Mouse (Mus musculus) midbrain, embryonic 11.5 days (tissue): ENCODE measurements at regions not wholly inside any gene's neighbourhood (a gene's known extent, or its start where the extent isn't known, plus 50 kb on each side); places are given as distances from the start of the nearest gene placed in this dataset.

ENCODE experiments used
- ATAC-seq: fragments of 200-750 bp; cut with Nextera tagmentation; 2 replicates; pipeline ENCODE4 v1.8.0; 2017; ENCODE audit warnings: moderate TSS enrichment, moderate library complexity; ENCODE audit not compliant: low FRiP score
- DNase-seq: peaks from one replicate; pipeline ENCODE4 v3.0.0; 2015; ENCODE audit warnings: low spot score; ENCODE audit errors: missing footprints
- H3K27ac ChIP-seq: fragments of 300-500 bp; sonication (generic); 2 replicates; pipeline ENCODE4 v1.5.1; 2014; ENCODE audit warnings: low read depth, low read length
- H3K27me3 ChIP-seq: fragments of 300-500 bp; sonication (generic); 2 replicates; pipeline ENCODE4 v1.6.1; 2014; ENCODE audit warnings: mild to moderate bottlenecking, low read length, moderate library complexity, mixed read lengths; ENCODE audit not compliant: control insufficient read depth, insufficient read depth
- H3K36me3 ChIP-seq: fragments of 300-500 bp; sonication (generic); 2 replicates; pipeline ENCODE4 v1.6.1; 2014; ENCODE audit warnings: mild to moderate bottlenecking, low read length, moderate library complexity, mixed read lengths; ENCODE audit not compliant: control insufficient read depth, insufficient read depth
- H3K4me1 ChIP-seq: fragments of 300-500 bp; sonication (generic); 2 replicates; pipeline ENCODE4 v1.6.1; 2014; ENCODE audit warnings: low read length; ENCODE audit not compliant: control insufficient read depth, insufficient read depth
- H3K4me2 ChIP-seq: fragments of 300-500 bp; sonication (generic); 2 replicates; pipeline ENCODE4 v1.6.1; 2014; ENCODE audit warnings: mild to moderate bottlenecking, moderate library complexity
- H3K4me3 ChIP-seq: fragments of 300-500 bp; sonication (generic); 2 replicates; pipeline ENCODE4 v1.5.1; 2014; ENCODE audit warnings: low read depth, low read length
- H3K9ac ChIP-seq: fragments of 300-500 bp; sonication (generic); 2 replicates; pipeline ENCODE4 v1.6.1; 2014; ENCODE audit warnings: low read length
- H3K9me3 ChIP-seq: fragments of 300-500 bp; sonication (generic); 2 replicates; pipeline ENCODE4 v1.6.1; 2016; ENCODE audit warnings: low read length; ENCODE audit not compliant: control insufficient read depth
- WGBS: fragments of 180-500 bp; shearing (Covaris S2); extraction: QIAGEN DNeasy Blood & Tissue Kit; methylation state at CpG from one replicate; pipeline ENCODE4 v1.1.7; 2014; 5-methylcytosine and 5-hydroxymethylcytosine counted together

DNA sequence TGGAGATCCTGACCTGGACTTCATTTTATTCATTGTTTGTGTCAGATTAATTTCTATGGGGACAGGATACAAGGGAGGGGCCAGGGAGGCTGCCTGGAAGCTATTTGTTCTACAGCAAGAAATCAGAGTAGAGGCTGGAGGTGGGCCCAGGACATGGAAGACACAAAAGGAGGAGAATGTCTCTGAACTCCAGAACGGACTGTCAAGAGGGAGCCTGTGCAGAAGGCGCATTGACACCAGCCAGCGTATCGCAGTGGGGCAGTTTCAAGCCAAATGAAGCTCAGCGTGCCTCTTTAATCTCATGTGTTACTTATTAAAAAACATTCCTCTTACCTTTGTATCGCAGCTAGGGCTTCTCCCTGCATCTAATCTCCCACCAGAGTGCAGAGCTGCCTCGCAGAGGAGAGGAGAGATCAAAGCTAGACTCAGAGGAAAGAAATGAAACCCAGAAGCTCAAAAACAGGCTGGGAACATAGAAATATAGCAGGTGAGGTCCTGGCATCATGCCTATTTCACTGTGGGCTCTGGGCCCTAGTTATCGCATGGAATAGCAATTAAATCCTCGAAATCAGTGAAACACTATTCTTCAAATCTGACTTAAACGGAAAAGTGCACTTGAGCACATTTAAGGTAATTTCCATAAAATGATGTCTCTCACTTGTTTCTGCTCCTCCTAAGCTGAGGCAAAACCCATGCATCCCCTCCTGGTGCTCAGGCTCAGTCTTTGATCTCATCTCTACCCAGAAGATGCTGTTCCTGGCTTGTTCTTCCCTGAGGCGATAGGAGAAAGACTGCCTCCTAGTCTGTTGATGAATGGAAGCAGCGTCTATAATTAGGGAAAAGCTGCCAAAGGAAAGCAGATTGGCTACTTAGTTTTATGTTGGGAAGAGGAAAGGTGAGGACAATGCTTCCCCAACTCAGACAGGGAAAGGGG lies 491.4 kb downstream of the Poteg start:
- Histone ChIP-seq H3K4me1 (no peaks in the 10 kb centered on the region), H3K4me2 (no peak overlapping the region), H3K4me3 (no peak overlapping the region), H3K9ac (no peak overlapping the region), H3K27ac (no peak overlapping the region), H3K9me3 (no peaks in the 10 kb centered on the region), H3K27me3 (no peaks in the 10 kb centered on the region), H3K36me3 (no peaks in the 10 kb centered on the region)
- 0 out of 2 replicates have a peak, but pooled peaks have one; percentile 22 for ATAC-seq
- DNase-seq, result no peak
- WGBS, result 53% methylated on average over 12 of the region's 12 CpGs

DNA sequence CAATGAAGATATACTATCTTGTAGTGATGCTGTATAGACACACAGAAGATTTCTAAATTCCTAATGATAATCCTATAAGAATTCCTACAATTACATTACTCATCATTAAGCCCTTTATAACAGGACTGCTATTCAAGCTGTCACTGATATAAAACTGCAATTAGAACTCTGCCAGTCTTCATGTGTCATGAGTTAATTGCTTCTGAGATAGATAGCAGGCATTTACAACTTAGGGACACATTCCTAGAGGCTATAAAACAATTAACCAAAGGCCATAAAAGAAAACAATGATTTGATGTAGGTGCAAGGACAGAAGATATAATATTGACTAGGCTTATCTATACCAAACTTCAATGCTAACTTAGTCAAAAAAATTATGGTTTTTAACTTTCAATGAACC lies 507.5 kb downstream of the Poteg start:
- no peak overlapping the region for H3K4me2 ChIP-seq
- H3K27ac ChIP-seq, result no peak overlapping the region
- ATAC-seq (no peak), DNase-seq (no peak)
- H3K36me3 ChIP-seq, result no peaks in the 10 kb centered on the region
- no peaks in the 10 kb centered on the region for H3K27me3 ChIP-seq
- H3K9ac ChIP-seq, result no peak overlapping the region
- no peaks in the 10 kb centered on the region for H3K9me3 ChIP-seq
- H3K4me3 ChIP-seq, result no peak overlapping the region
- no peaks in the 10 kb centered on the region for H3K4me1 ChIP-seq

DNA sequence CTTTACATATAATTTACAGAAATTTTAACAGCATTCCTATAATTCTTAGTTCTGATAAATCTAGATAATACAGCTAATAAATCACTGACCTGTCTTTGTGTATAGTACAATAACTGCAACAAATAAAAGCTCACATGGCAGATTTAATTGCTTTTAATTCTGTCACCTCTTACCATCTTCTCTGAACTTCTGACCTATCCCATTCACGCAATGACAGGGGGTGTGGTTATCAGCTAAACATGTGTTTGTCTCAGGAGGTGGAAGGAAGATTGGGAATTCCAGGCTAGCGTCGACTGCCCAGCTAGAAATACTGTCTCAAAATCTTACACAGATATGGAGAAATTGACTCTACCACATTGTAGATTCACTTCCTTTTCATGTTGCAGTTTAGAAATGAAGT lies 533.5 kb downstream of the Poteg start:
- Histone ChIP-seq H3K9ac (no peak overlapping the region), H3K4me3 (no peak overlapping the region), H3K4me1 (peaks cover 2% of the 10 kb centered on the region; the same call in 1 of the 2 replicates), H3K27me3 (no peaks in the 10 kb centered on the region), H3K36me3 (no peaks in the 10 kb centered on the region), H3K9me3 (no peaks in the 10 kb centered on the region), H3K4me2 (no peak overlapping the region), H3K27ac (no peak overlapping the region)
- no peak for ATAC-seq
- DNase-seq, result no peak
- 13% methylated on average over 3 of the region's 3 CpGs for WGBS

DNA sequence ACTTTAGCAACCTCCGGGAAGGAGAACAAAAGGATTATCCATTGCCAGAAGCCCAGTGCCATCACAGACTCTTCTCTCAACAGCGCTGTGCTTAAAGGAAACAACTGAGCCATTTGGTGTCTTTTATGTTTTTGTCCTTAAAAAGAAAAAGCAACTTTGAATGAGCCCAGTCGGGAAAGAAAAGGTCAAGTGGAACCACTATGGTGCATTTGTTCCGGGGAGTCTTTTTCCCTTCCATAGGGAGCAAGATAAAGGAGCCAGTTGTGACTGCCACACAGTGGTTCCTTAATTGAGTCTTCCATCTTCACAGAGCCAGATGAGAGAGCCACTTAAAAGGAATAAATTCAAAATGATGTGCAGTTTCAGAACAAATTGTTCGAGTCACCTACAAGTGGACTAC lies 534.3 kb downstream of the Poteg start:
- H3K4me3 ChIP-seq, result no peak overlapping the region
- H3K4me1 ChIP-seq, result peaks cover 2% of the 10 kb centered on the region; the same call in 1 of the 2 replicates
- no peak overlapping the region for H3K27ac ChIP-seq
- H3K9ac ChIP-seq, result no peak overlapping the region
- H3K9me3 ChIP-seq, result no peaks in the 10 kb centered on the region
- H3K36me3 ChIP-seq, result no peaks in the 10 kb centered on the region
- ATAC-seq (no peak), DNase-seq (no peak)
- WGBS, result 16% methylated on average over 5 of the region's 5 CpGs
- no peaks in the 10 kb centered on the region for H3K27me3 ChIP-seq
- no peak overlapping the region for H3K4me2 ChIP-seq

DNA sequence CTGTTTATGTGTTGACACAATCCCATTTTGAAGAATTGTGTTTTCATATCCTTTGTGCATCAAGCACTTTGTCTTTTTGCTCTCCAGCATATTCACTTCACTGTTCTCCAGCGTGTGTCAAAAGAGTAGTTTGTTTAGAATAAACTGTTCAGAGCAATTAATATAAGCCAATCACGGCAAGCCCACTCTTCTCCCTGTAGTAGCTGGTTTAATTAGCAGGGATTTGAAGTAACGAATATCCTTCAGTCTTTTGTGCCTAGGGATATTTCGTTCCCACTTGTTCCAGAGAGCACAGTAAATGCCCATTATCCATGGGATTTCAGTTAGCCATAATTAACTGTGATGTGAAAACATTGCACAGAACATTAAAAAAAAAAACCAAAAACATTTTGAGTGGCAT lies 565.4 kb downstream of the Poteg start:
- H3K27ac ChIP-seq, result no peak overlapping the region
- H3K27me3 ChIP-seq, result no peaks in the 10 kb centered on the region
- no peak overlapping the region for H3K4me2 ChIP-seq
- H3K4me3 ChIP-seq, result no peak overlapping the region
- no peaks in the 10 kb centered on the region for H3K9me3 ChIP-seq
- ATAC-seq (no peak), DNase-seq (no peak)
- 81% methylated on average over 4 of the region's 4 CpGs for WGBS
- H3K9ac ChIP-seq, result no peak overlapping the region
- H3K36me3 ChIP-seq, result no peaks in the 10 kb centered on the region
- no peaks in the 10 kb centered on the region for H3K4me1 ChIP-seq
